Mouse (Mus musculus): ENCODE results near the gene Ppil6. TPM values are rescaled to one million over a fixed set of nuclear protein-coding genes. Genes with fewer than 3 reads are reported as not detected.

Ppil6 gene
- total RNA-seq, 1 experiment from 2014 or later: 1.0 TPM

DNA sequence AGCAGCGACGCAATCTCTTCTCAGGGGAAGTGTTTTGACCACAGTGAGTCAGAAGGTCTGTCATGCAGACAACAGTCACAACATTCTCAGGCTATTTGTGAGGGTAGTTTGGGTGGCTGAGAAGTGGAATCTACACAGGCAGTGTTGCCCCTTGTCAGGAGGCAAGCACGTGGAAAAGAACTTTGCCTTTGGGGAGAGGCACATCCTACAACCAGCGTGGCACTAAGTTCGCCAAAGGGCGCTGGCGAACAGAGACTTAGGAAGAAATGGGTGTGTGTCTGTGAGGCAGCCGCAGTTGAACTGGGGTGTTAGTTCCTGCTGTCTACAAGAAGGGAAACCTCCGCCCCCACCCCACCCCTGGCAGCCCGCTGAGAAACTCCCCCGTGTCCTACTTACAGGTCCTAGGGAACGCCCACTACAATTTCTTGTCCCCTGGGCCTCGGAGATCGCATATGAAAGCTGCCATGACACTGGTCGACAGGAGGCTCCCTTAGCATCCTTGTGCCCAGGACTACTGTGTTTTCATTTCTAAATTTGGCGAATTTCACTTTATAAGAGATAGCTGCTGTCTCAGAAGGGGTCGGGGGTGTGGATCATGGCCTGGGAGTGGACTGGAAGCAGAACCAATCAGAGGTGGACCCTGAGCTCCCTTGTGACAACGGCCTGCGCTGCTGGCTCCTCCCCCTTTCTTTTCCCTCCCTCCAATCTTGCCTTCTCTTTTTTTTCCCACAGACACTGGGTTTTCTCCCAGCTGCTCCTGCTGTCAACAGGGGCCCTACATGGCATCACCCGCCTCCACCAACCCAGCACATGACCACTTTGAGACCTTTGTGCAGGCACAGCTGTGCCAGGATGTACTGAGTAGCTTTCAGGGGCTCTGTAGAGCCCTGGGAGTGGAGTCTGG is 12.7 kb upstream of the Ppil6 start:
- peak; percentile 59 for DNase-seq

DNA sequence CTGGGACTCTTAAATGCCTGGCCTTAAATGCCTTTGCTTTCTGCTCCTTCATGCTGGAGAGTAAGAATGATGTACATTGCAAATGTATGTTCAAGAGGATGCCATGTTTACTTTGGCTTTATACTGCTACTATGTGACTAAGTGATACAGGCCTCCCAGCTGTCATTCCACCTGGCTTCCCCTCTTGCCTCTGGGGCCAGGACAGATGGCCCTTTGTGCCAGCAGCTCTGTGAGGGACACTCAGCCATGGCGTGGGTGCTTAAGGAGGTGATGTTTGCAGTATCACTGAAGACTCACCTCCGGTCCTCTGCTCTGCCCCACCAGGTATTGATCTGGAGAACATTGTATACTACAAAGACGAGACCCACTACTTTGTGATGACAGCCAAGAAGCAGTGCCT is 10.3 kb upstream of the Ppil6 start:
- no peak for DNase-seq

DNA sequence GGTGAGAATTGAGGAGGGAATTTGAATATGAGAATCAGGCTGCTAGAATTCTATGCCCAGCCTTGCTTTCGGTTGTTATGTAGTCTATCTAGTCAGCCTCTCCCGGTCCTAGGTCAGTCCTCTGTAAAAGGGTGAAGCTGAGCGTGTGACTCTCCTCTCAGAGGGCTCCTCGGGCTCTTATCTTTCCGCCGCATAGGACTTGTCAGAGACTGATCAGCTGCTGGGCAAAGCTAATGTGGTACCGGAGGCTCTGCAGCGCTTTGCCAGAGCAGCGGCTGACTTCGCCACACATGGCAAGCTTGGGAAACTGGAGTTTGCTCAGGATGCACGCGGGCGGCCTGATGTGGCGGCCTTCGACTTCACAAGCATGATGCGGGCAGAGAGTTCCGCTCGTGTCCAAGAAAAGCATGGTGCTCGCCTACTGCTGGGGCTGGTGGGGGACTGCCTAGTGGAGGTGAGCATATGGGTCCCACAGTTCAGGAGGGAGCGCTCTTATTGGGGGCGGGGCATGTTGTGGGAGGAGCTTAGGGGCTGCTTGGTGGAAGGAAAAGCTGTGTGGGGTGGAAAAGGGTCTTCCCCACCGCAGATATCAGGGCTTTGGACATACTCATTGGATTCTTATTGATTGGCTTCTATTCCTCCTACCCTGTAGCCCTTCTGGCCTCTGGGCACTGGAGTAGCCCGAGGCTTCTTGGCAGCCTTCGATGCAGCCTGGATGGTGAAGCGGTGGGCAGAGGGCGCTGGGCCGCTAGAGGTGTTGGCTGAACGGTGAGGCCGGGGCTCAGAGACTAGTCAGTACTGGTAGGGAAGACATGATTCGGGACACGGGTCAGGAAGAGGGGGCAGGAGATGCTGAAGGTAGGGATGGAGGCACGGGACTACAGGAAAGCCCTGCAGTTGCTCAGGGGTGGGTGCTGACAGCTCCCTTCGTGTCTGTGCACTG is 9.0 kb upstream of the Ppil6 start:
- DNase-seq: no peak

DNA sequence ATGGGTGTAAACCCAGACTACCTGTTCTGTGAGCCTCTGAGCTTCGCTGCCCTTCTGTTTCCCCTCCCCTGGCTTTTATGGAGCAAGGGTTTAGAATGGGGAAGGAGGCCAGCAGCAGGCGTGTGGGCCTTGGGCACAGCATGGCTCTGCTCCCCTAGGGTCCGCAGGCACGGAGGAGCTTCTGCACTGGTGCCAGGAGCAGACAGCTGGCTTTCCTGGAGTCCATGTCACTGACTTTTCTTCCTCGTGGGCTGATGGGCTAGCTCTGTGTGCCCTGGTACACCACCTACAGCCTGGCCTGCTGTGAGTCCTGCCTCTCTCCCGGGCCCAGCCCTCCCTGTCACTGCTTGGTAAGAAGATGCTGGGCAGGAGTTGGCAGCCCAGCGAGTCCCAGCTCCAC is 7.8 kb upstream of the Ppil6 start:
- DNase-seq: no peak

DNA sequence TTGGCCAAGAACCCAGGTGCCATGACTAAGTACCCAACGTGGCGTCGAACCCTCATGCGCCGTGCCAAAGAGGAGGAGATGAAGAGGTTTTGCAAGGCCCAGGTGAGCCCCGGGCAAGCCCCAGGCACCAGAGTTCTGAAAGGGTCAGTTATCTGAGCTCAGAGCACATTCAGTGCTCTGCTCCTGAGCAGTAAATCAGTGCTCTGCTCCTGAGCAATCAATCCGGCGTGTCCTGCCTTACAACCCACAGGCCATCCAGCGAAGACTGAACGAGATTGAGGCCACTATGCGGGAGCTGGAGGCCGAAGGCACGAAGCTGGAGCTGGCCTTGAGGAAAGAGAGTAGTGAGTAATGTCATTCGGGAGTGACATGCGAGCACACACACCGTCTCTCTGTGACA is 4.5 kb upstream of the Ppil6 start:
- peak; percentile 42 for DNase-seq

DNA sequence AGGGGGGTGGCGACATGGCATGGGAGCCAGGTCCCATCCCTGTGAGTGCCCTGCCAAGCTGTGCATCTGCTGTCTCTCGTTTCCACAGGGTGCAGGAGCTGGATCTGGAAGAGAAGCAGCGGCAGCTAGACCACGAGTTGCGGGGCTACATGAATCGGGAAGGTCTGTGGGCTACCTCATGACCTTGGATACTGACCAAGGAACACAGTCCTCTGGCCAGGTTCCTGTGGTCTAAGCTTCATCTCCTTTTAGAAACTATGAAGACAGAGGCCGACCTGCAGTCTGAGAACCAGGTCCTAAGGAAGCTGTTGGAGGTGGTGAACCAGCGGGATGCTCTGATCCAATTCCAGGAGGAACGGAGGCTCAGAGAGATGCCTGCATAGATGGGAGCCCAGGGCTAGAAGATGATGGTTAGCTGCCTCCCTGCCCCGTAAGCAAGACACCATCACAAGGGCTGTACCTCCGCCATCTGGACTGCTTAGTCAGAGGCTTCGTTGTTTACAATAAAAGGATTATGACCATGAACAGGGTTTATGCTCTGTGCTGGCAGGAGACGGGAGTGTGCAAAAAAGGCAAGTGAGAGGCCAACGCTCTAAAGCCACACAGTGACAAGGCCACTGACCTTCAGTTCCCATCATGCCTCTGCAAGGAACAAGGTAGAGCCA is 3.6 kb upstream of the Ppil6 start:
- no peak for DNase-seq

DNA sequence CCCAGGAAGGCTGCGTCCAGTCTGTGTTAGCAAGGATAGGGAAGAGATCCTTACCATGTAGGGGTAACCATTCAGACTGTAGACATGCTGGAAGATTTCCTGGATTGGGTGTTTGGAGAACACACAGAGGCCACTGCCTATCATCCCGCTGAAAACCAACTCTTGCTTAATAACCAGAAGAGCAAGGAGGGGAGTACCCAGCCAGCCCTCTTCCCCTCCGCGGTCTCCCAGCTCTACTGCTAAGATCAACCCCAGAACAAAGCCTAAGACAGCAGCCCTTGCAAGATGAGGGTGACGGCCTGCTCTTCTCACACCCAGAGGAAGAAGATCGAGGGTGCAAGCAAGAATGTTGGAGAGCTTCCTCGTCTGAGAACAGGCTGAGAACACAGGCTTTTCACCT is 1.4 kb upstream of the Ppil6 start:
- DNase-seq: no peak

DNA sequence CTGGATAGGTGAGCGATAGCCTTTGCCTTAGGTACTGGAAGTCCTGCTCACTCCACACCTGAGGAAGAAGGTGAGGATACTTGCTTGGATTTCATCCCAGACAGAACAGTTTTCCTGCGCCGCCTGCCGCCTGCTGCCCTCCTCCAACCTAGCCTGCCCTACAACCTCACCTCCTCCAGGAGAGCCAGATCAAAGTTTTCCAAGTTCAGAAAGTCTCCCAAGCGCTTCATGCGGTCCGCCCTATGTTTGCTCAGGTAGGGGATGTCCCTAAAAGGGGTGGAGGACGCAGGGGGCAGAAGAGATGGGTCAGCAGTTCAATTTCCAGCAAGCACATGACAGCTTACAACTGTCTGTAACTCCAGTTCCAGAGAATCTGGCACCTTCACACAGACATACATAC is 945 bp upstream of the Ppil6 start:
- DNase-seq: no peak

DNA sequence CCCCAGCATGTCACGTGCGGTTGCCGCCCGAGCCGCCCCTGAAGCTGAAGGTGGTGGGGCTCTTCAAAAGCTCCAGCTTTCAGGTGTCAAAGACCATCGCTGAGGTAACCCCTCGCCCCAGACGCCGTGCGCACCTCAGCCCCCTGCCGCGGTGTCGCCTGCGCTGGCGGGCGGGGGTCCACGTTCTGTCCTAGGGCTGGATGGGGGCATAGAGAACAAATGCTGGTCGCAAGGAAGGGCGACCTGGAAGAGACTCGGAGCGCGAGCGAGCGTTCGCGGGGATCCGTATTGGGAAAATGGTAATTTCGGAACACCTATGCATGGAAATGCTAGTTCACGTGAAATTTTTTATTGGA is 257 bp downstream of the Ppil6 start:
- DNase-seq: no peak

DNA sequence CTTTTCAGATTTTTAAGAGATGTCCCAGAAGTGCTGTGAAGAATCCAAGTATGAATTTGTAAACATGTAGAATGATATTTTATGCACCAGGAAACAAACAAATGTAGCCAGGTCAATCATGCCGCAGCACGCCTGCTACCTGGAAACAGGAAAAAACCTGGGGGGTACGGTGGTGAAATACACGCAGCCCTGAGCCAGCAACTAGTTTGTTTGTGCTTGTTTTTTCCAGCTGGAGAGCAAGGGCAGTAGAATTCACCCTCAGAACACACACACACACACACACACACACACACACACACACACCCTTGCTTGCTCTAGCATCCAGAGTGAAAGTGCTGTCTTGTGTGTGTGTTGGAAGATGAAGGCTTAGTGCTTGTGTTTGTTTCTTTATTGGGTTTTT is 872 bp downstream of the Ppil6 start:
- no peak for DNase-seq

DNA sequence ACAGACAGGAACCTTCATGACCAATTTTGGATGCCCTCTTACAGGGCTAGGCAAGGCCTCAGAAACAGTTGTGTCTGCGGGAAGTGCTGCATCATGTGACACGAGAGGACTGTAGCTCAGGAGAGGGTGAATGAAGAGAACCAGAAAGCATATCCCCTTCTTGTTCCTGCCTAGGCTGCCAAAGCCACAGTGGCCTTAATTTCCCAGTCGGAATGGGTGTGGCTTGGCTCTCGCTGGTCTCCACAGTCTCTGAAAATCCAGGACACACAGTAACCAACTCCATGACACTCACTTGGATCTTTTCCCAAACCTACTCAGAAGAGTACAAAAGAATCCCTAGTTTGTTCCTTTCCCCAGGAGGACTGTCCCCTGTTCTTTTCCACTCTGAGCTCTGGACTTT is 10.7 kb downstream of the Ppil6 start:
- peak; percentile 50 for DNase-seq

DNA sequence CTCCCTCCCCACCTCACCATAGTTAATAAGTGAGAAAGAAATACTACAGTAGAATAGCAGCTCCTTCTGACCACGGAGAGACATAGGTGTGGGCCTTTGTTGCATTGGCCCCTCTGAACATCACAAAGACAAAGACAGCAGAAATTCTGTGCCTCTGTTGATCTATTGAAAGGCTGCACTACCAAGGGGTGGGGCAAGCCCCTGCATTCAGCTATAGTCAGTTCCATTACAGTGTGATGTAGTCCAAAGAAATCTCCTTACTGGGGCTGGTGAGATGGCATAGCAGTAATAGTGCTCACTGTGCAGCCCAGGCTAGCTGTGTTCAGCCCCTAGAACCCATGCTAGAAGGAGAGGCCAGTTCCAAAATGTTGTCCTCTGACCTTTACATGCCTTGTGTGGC is 14.8 kb downstream of the Ppil6 start:
- no peak for DNase-seq

DNA sequence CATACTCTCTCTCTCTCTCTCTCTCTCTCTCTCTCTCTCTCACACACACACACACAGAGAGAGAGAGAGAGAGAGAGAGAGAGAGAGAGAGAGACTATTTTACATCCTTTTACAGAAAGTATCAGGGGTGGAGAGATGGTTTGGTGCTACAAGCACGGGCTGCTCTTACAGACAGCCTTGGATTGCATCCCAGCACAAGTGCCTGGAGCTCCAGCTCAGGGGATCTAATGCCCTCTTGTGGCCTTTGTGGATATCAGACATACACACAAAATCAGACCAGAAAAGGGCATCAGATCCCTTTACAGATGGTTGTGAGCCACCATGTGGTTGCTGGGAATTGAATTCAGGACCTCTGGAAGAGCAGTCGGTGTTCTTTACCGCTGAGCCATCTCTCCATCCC is 15.2 kb downstream of the Ppil6 start:
- DNase-seq: peak; percentile 79

DNA sequence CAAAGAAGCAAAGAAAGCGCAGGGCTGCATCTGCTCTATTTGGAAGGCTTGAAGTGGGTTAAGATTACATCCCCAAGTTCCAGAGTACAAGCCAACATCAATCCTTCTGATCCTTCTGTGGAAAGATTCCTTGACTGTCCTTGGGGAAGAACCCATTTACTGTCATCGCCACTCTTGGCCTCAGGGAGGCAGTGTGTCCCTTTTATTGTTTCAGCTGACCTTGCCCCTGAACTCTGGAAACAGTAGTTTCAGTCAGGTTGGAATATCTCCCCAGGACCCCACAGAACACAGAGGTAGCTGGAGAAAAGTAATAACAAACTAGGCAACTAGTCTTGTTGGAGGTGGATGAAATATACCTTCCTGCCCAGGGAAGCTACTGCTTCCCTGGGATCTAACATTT is 18.9 kb downstream of the Ppil6 start:
- DNase-seq: peak; percentile 47

DNA sequence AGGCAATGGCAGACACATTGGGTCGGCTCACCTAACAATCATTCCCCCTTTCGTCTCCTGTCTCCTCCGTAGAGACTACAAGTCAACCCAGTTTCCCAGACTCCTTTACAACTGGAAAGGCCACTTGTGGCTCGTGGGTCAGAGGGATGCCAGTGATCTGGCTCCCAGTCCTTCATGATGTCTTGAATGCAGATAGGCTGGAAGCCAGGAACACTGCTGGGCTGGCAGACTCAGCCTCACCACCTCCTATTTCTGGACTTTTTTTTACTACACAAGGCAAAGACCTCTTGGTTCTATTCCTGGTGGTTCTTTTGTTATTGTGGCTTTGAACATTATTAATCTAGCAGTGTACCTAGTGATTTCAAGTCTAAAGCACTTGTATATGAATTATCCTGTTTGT is 24.1 kb downstream of the Ppil6 start:
- DNase-seq: no peak

DNA sequence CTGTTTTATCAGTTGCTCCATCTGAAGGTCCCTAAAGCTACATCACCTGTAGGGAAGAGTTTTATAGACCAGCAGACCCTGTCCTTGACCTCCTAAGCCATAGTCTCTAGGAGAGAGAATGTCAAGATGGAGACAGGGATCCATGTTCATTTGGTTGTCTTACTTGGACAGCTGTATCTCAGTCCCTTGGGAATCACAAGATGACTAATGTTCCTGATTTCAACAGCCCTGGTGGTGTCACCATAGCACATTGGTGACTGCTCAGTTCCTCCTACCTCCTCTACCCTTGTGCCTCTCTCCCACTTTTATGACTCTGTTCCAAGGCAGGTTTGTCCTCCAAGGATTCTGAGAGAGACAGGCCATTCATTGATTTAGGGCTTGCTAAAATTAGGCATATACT is 24.7 kb downstream of the Ppil6 start:
- no peak for DNase-seq

DNA sequence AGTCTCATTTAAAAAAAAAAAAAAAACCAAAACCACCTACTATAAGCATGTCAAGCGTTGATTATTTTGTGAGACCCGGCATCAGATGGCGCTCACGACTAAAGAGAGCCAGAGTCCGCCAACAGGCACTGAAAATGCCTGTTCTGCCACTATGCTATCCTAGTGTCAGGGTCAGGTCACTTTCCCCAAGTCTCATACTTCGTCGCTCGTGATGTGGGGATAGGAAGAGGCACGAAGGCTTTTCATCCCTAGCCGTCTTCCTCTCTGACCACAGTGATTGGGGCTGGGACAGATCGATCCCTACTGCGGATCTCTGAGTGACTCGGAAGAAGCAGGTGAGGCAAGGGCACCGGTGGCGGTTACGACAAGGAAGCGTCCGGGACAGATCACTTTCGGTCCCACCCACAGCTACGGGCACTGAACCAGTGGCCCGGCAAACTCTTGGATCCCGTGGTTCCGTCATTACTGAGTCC is 28.3 kb downstream of the Ppil6 start:
- DNase-seq: peak; percentile 86

DNA sequence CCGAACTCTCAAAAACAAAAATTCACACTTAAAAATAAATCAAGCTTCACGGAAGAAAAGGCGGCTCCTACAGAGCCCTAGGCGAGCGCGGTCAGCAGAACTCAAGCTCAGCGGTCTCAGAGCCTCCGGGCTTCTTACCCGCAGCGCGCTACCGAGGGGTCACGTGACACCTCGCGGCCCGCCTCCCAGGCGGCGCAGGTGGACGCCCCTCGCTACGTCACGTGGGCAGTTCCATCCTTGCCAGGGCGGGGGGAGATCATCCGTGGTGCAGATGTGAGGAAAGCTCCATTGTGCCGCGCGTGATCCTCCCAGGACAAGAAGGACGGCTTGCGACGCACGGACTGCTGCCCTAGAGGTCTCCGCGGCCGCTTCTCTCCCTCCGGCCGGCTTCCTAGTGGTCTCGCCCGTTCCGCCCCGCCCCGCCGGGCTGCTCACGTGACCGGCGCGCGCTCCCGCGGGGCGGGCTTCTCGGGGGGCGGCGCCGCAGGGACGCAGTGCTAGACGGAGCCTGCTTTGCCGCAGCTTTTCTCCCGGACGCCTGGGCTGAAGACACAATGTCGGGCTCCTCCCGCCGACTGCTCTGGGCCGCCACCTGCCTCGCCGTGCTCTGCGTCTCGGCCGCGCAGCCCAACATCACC is 28.9 kb downstream of the Ppil6 start, which contains the start of gene Cd164:
TSS of gene Cd164 (plus strand) at position 434 of the 638 bp plus-strand sequence.
- DNase-seq: peak; percentile 96

DNA sequence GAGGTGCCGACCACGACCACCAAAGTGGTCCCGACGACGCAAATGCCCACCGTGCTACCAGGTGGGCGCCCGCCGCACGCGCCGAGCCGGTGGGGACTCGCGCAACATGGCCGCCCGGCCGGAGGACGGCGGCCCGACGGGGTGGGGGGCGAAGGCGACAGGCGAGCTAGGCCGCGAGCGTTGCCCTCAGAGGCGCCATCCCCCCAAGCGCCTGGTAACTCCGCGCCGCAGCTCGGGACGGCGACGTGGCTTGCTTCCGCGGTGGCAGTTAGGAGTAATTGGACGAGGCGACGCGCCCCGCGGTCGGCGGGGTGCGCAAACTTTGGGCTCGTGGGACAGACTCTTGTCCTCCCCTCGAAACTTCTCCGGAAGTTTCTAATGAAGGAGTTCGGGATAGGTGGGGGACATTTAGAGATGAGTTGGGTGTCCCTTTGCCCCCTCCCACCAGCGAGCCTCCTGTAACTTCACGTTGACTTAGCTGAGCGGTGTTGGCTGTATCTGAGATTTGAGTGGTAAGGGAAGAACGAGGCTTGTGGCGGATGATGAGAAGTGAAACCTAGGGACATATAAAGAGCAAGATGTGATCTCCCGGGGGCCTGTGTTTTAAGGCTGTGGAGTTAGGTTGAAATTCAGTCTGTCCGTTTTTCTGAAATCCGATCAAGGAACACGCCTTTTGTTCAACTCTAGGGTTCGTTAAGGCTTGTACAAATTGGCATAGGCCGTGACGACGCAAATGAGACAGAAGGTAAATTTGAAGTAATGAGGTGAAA is 29.6 kb downstream of the Ppil6 start:
- DNase-seq: peak; percentile 79

DNA sequence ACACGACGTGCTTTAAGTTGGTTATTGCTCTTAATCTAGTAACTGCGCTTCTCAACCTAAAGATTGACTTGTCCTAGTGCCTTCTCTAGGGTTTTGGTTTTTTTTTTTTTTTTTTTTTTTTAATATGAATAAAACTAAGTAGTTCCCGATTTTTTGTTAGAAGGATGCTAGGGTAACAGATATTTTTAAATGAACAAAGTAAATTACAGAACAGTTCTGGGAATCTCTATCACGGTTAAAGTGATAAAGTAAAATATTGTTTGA is 30.1 kb downstream of the Ppil6 start:
- no peak for DNase-seq

DNA sequence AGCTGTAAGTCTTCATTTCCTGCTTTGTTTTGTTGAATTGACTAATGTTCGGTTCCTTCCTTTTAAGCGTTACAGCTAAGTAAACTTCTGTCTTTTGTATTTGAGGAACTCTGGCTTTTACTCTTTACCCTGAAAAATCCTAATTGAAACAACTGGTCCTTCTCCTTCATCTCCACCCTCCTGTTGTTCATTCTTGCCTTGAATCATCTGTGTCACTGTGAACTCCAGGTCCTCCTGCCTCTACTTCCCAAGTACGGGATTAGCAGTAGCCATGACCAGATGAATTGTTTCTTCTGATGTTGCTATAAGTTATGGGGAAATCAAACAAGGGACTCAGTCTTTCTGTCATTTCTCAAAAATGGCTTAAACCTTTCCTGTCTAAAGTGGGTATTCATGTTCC is 33.1 kb downstream of the Ppil6 start:
- no peak for DNase-seq

DNA sequence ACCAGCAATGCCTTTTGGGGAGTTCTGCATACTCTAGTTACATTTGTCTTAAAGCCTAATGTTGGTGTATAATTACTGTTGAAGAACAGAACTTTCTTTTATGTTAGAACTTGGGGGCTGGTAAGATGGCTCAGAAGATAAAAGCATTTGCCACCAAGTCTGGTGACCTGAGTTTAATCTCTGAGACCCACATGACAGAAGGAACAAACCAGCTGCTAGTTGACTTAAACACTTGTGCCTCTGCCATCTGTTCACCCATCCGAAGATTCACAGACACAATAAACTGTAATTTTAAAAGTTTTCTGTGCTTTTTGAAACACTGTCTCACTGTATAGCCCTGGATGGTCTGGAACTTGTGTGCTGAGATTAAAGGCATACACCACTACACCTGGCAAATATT is 35.5 kb downstream of the Ppil6 start:
- no peak for DNase-seq
